Mouse (Mus musculus) hematopoietic stem cell, adult 5-6 weeks (primary cell): ENCODE results near the gene Matn1. TPM values are rescaled to one million over a fixed set of nuclear protein-coding genes. Genes with fewer than 3 reads are reported as not detected.

ENCODE experiments used
- total RNA-seq: library from RNA; stranded (forward); fragments of 172-1452, 232-1000 nt; gene quantifications from 2 replicates; pipeline ENCODE4 v1.2.3, GENCODE M21; 2017

Gene Matn1
- total RNA-seq, 1 experiment from 2014 or later, result not detected

Other genes starting within 250 kb of the Matn1 start
- 1.9 and 3.3 TPM in 2 replicates for gene Sdc3, start 151.8 kb upstream of the Matn1 start, total RNA-seq
- 169 and 212 TPM in 2 replicates for gene Laptm5, start 31.3 kb upstream of the Matn1 start, total RNA-seq